Mouse (Mus musculus) embryo, embryonic 9.5 days (tissue): ENCODE results near the gene Itga11.

Experiments used
- DNase-seq: peaks from one replicate; pipeline ENCODE4 v3.0.0-alpha.2; 2017; ENCODE audit errors: extremely low spot score

The Itga11 gene

GRCm38 (mm10) chr9:62684311-62684710, 6.7 kb downstream of the Itga11 start:
- no peak for DNase-seq

- no peak for DNase-seq
These were observed 12.1 kb downstream of the Itga11 start for GRCm38 (mm10) chr9:62689748-62690147.

GRCm38 (mm10) chr9:62694054-62694453, 16.4 kb downstream of the Itga11 start:
- DNase-seq, result no peak

GRCm38 (mm10) chr9:62695210-62695609, 17.6 kb downstream of the Itga11 start:
- DNase-seq, result no peak

- DNase-seq, result no peak
These were observed 19.2 kb downstream of the Itga11 start for GRCm38 (mm10) chr9:62696799-62697198.

- DNase-seq, result no peak
These were observed 29.6 kb downstream of the Itga11 start for GRCm38 (mm10) chr9:62707267-62707666.

GRCm38 (mm10) chr9:62707870-62708269, 30.2 kb downstream of the Itga11 start:
- peak; percentile 50 for DNase-seq

- DNase-seq, result no peak
These were observed 32.4 kb downstream of the Itga11 start for GRCm38 (mm10) chr9:62709983-62710382.

GRCm38 (mm10) chr9:62712374-62712773, 34.7 kb downstream of the Itga11 start:
- no peak for DNase-seq

GRCm38 (mm10) chr9:62713040-62713439, 35.4 kb downstream of the Itga11 start:
- no peak for DNase-seq

GRCm38 (mm10) chr9:62714336-62714735, 36.7 kb downstream of the Itga11 start:
- no peak for DNase-seq

- DNase-seq, result no peak
These were observed 40.4 kb downstream of the Itga11 start for GRCm38 (mm10) chr9:62717982-62718381.

GRCm38 (mm10) chr9:62721791-62722190, 44.2 kb downstream of the Itga11 start:
- no peak for DNase-seq

- no peak for DNase-seq
These were observed 45.1 kb downstream of the Itga11 start for GRCm38 (mm10) chr9:62722716-62723115.

- no peak for DNase-seq
These were observed 46.5 kb downstream of the Itga11 start for GRCm38 (mm10) chr9:62724175-62724574.

GRCm38 (mm10) chr9:62725247-62725646, 47.6 kb downstream of the Itga11 start:
- no peak for DNase-seq

GRCm38 (mm10) chr9:62726472-62726871, 48.8 kb downstream of the Itga11 start:
- no peak for DNase-seq

GRCm38 (mm10) chr9:62744558-62745275, 67.1 kb downstream of the Itga11 start:
- peak; percentile 58 for DNase-seq

GRCm38 (mm10) chr9:62746646-62747045, 69.0 kb downstream of the Itga11 start:
- no peak for DNase-seq

GRCm38 (mm10) chr9:62749666-62750065, 72.0 kb downstream of the Itga11 start:
- no peak for DNase-seq

- DNase-seq, result no peak
These were observed 72.8 kb downstream of the Itga11 start for GRCm38 (mm10) chr9:62750381-62750780.

GRCm38 (mm10) chr9:62758288-62758687, 80.7 kb downstream of the Itga11 start:
- no peak for DNase-seq

- no peak for DNase-seq
These were observed 82.0 kb downstream of the Itga11 start for GRCm38 (mm10) chr9:62759601-62760000.

- DNase-seq, result no peak
These were observed 85.9 kb downstream of the Itga11 start for GRCm38 (mm10) chr9:62763478-62763877.
